Mouse (Mus musculus) B cell, adult 62 days (primary cell): ENCODE results near the gene Vstm2l. TPM values are rescaled to one million over a fixed set of nuclear protein-coding genes. Genes with fewer than 3 reads are reported as not detected.

Source experiments
- total RNA-seq: library from RNA; stranded (reverse); gene quantifications from 4 replicates; pipeline ENCODE4 v1.2.4, GENCODE M21; 2023

Gene Vstm2l
- not detected in 4 replicates for total RNA-seq

DNA sequence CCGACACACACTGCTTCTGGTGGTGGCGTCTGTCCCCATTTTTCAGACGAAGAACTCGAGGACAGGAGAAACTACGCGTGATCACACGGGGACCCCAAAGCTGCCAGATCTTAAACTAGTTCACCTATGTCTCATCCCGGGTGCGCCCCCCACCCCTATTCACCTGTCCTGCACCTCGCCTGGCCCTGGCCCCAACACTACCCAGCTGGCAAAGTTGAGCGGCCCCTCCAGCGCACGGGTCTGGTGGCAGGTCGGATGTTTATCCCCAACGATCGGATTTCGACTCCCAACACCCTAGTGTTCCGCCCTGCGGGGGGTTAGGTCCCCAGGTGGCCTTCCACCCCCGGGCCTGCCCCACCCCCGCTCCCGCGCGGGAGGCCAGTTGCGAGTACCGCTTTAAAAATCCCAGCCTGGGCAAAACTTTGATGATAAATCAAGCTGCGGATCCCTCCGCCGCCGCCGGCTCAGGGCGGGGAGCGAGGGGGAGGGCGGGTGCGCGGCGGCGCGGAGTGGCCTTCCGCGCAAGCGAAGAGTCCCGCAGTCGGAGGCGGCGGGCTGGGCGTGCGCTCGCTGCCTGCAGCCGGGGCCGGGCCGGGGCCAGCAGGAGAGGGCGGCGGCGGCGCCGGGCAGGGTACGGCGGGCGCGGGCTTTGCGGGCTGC, at the start of gene Vstm2l:
Gene Vstm2l, plus strand, starts transcription at position 549 of the 660 bp plus-strand sequence.

Other genes starting within 250 kb of the Vstm2l start
- gene Ctnnbl1, start 177.3 kb upstream of the Vstm2l start, total RNA-seq: 28.7 to 37.4 TPM (median 32.3 TPM) in 4 replicates
- 28.4 to 38.3 TPM (median 35.6 TPM) in 4 replicates for gene Tti1, start 113.8 kb downstream of the Vstm2l start, total RNA-seq
- gene Rprd1b, start 113.8 kb downstream of the Vstm2l start, total RNA-seq: 28.4 to 35.2 TPM (median 31.5 TPM) in 4 replicates
- gene Tgm2, start 231.8 kb downstream of the Vstm2l start, total RNA-seq: 2.0 to 3.6 TPM (median 2.9 TPM) in 4 replicates